Mouse (Mus musculus): ENCODE results near the gene Rprd1b.

Rprd1b gene

DNA sequence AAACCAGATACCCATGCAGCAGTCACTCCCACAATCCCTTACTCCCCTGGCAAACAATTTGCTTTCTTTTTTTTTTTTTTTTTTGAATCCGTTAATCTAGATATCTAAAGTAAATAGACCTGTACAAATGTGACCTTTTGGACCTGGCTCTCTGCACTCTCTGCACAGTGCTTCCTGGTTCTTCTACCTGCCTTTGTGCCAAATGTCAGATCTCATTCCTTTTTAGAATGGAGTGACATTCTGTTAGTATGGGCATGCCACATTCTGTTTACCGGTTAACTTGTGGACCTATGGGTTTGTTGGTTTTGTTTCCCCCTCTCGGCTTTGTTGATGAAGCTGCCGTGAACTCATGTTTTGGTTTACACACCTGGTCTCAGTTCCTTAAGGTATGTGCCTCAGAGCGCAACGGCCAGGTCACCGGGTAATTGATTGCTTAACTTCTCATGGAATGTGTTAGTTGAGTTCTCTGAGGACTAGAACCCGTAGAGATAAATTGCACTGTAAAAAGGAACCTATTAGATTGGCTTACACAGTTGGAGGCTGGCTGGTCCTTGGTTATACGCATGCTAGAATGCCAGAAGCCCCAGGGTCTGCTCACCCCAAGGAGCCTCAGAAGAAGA lies 52.4 kb downstream of the Rprd1b start:
- no peak for DNase-seq (ENCODE audit: inconsistent ontology term)

- no peak for DNase-seq (ENCODE audit: inconsistent ontology term)
Observed at GRCm38 (mm10) chr2:158084486-158084885, 56.2 kb downstream of the Rprd1b start.

DNA sequence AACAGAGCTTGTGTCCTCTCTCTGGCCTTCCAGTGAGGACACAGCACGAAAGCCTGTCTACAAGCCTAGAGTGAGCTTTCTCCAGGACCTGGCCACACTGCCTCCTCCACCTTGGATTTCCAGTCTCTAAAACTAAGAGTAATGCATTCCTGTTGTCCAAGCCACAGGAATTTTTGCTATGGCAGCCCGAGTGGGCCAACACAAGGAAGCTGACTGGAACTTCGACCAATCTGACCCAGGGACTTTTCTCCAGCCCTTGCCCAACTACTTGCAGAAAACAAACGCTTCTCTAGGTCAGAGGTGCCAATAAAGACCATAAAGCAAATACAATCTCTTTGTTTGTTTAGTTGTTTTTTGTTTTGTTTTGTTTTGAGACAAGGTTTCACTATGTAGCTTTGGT lies 61.8 kb downstream of the Rprd1b start:
- peak; percentile 34 for DNase-seq (ENCODE audit: inconsistent ontology term)

DNA sequence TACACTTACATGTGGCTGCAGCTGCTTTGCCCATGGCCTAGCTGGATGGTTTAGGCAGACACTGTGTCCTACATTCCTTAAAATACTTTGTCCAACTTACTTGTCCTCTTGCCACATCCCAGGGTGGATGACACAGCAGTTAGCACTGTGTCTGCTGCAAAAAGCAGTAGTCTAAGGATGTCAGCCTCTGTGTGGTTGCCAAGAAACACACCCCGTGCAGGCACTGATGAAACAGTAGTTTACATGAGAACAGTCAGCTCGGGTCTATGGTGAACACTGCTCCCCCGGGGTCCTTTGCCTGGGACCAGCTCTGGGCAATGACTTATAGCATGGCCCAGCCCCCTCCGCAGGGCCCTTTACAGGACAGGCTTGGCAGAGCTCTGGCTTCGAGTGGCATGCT lies 65.0 kb downstream of the Rprd1b start:
- peak; percentile 66 for DNase-seq (ENCODE audit: inconsistent ontology term)

DNA sequence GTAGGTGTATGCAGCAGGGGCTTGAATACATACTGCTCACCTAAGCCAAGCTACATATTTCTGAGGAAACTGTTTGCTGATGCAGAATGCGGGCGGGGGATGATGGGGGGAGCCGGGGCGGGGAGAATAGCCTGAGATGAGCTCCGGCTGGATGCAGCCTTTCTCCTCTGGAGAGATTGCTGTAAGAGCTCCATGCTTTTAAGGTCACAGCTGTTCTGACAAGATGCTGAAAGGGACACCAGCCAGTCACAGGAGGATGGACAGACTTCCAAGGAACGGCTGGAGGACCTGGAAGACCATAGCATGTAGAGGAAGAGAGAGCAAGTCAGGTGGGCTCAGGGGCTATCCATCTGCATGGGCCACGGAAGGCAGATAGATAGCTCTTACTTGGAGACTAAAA lies 66.0 kb downstream of the Rprd1b start:
- no peak for DNase-seq (ENCODE audit: inconsistent ontology term)

DNA sequence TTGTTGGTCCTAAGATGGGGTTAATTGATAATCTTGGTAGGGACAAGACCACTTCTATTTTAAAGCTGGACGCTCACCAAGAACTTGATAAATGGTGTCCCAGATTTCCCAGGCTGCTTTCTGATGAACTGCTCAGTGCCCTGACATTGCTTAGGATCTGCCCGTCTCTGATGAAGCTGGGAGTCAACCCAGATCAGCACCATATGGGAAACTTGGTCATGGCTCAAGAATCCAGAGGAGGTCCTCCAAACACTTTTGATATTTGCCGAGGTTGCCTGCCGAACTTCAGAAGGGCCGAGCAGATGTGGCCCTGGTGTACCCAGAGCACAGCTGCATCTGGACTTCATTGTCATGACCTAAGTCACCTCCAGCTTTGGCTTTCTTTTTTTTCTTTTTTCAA lies 66.5 kb downstream of the Rprd1b start:
- no peak for DNase-seq (ENCODE audit: inconsistent ontology term)

DNA sequence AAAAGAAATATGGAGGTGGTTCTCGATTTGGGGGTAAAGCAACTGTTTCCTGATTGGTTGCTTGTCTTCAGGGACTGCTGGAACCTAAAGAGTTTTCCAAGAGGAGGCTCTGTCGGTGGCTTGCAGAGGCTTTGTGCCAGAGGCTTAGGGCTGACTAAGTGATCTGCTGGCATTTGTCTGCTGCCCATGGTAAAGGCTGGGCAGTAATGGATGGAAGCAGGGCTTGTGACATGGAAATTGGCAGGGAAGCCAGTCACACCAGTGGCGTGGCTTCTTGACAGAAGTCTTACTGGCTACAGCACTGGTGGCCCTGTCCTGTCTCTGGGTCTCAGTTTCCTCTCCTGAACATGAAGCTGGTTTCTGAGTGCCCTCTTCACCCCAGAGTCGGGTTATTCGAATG lies 68.8 kb downstream of the Rprd1b start:
- no peak for DNase-seq (ENCODE audit: inconsistent ontology term)

DNA sequence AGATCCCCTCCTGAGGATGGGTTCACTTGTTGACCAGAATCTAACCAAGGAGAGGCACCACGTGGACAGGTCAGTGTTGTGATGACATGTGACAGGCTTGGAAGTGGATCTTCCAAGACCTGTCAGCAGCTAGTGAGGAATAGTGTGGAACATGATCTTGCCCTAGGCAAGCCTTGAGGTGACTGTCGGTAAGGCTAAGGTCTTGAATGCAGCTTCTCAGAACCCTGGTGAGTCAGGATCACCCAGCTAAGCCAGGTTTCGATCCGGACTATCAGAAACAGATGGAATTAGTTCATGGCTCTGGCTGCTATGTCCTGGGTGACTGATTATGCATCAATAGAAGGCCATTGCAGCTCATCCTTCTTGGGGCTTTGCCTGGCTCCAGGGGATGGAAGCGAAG lies 70.4 kb downstream of the Rprd1b start:
- no peak for DNase-seq (ENCODE audit: inconsistent ontology term)

DNA sequence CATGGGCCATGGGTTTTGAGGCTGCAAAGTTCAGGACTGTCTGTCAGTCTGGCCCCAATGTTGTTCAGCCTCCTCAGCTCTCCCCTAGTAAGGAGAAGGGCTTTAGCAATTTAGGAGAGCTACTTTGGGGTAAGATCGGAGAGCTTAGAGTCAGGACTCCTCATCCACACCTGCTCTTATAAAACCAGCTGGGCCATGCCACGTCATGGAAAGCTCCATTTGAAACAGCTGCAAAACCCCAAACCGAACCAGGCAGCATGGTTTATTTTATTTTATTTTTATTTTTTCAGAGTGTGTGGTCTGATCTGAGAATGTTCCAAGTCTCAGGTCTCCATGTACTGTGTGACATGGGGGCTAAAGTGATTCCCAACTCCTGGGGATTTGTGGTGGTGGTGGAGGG lies 71.2 kb downstream of the Rprd1b start:
- no peak for DNase-seq (ENCODE audit: inconsistent ontology term)

- DNase-seq (ENCODE audit: inconsistent ontology term) = peak; percentile 37
Observed at GRCm38 (mm10) chr2:158101768-158102167, 73.5 kb downstream of the Rprd1b start.

DNA sequence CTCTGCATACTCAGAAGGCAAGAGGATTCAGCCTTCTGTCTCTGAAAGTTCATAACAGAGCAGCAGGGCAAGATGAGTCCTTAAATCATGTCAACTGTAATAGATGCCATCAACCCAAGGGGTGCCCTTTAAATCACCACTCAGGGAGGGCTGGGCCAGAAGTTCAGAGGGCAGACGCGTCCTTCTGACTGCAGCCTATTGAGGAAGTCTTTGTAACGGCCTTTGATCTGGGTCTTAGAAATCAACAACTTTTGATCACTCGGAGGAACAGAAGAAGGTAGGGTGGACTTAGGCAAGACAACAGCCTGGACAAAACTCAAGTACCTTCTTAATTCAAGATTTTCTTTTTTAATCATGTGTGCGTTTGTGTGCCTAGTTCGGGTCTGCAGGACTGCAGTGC lies 76.7 kb downstream of the Rprd1b start:
- DNase-seq (ENCODE audit: inconsistent ontology term) = no peak

DNA sequence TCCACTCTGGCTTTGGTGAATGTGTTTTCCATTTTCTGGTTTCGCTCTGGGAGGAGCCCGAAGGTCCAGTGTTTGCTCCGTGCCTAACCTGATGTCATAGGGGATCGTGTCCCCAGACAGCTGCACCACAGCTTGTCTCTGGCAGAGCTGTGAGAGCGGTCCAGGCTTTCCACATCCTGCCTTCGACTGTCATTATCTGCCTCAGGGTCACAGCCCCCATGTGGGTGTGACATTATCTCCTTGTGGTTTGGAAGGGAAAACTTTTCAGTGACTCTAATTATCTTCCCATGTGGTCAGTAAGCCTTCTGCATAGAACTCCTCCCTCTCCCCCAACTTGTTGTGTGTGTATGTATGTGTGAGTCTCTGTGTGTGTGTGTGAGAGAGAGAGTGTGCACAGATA lies 77.3 kb downstream of the Rprd1b start:
- no peak for DNase-seq (ENCODE audit: inconsistent ontology term)

DNA sequence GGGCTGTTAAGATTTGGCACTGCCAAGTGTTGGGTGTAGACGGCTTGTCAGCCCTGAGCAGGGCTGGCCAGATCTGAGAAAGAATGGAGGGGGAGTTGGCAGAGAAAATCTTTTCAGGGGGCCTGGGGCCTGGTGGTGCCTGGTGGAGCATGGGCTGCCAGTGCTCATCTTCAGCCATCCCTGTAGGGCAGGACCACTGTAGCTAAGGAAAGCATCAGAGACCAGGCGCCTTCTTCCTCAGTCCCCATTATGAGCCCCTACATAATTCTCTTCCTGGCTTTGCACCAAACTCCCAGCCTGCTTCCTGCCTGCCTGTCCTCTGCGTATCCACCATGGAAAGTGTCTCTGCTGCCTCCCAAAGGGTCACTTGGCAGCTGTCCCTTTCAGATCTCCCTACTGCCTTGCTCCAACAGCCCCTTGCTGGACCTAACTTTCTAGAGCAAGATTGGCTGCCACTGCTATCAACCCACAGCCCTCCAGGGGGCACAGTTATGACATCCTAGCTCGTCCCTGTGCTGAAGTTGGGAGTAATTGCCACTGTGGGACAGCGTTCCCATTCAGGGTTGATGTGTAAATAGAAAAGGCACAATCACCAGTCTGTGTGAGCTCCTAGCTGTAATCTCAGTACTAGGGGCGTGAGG lies 78.8 kb downstream of the Rprd1b start:
- peak; percentile 82 for DNase-seq (ENCODE audit: inconsistent ontology term)

GRCm38 (mm10) chr2:158109516-158109915 lies 81.2 kb downstream of the Rprd1b start:
- no peak for DNase-seq (ENCODE audit: inconsistent ontology term)

GRCm38 (mm10) chr2:158113591-158114257 lies 85.4 kb downstream of the Rprd1b start:
- DNase-seq (ENCODE audit: inconsistent ontology term) = peak; percentile 90

DNA sequence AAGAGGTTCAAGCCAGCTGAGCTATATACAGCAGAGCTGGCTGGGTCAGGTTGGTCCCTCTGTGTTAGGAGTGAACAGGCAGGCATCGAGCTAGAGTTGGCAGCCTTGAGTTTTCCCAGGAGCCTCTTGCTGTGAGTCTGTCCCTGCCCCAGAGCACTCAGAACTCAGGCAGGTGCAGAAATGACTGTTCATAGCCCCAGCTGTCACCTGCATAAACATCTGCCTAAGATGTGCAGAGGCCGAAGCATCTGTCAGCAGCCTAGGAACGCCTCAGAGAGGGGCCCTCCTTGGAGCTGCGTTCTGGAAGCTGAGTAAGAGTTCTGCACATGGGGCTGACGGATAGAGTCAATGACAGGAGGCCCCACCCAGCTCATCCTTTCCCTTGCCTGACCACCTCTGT lies 86.6 kb downstream of the Rprd1b start:
- DNase-seq (ENCODE audit: inconsistent ontology term) = no peak

GRCm38 (mm10) chr2:158115838-158116453 lies 87.6 kb downstream of the Rprd1b start:
- DNase-seq (ENCODE audit: inconsistent ontology term) = no peak

- DNase-seq (ENCODE audit: inconsistent ontology term) = no peak
Observed at GRCm38 (mm10) chr2:158116653-158117052, 88.4 kb downstream of the Rprd1b start.

DNA sequence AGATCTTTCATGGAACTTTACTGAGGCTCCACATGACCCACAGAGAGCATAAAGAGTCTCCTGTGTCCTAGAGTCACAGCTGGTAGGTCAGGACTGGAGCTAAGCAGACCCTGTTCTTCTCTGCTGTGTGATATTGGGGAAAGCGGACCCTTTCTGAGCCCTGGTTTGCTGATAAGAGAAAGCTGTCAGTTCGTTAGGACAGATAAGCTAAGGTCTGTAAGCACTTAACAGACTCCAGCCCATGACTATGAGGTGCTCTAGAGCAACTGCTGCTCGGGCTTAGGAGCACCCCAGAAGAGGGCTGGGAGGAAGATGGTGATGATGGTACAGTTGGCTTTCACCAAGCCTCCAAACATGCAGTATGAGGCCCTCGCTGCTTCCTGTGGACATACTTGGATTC lies 90.8 kb downstream of the Rprd1b start:
- DNase-seq (ENCODE audit: inconsistent ontology term) = no peak

DNA sequence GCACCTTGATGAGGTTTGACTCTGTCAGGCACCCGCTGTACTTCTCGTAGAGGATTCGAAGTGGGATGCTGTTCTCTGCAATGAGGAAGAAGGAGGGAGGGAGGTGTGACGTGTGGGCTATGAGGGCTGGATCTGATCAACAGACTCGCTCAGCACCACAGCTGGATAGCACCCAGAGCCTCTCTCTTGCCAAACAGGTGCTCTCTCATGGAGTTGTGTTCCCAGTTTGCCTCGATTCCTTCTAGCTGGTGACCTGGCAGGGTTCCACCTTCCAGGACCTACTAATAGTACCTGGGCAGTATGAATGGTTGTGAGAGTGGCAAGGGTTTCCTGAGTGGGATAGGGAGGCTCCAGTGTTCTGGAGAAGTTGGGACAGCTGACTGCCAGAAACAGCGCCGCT lies 91.9 kb downstream of the Rprd1b start:
- no peak for DNase-seq (ENCODE audit: inconsistent ontology term)

- DNase-seq (ENCODE audit: inconsistent ontology term) = no peak
Observed at GRCm38 (mm10) chr2:158120868-158121267, 92.6 kb downstream of the Rprd1b start.

DNA sequence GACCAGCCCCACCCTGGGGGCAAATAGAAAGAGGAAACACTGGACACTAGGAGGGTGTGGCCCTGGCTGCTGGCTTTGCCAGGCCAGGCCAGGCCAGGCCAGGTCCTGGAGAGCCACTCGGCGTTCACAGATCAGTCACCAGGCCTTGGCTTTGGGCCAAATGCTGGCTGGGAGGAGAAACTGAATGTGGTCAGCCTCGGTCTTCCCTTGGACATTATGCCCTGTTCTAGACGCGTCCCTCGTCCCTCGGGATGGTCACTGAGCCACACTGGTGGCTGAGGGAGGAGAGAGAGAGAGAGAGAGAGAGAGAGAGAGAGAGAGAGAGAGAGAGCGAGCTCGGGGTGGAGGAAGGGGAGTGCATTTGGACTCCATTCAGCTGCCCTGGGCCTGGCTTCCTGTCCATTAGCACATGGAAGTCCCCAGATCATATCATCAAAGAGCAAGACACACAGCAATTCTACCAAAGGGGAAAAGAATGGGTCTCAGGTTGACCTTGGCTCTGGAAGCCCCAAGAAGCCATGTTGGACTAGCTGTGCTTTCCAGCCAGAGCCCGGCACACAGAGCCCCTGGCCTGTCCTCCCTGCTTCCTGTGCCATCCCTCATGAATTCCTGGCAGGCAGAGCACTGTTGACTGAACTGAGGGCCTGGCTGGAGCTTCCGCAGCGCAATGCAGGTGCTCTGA lies 93.5 kb downstream of the Rprd1b start:
- DNase-seq (ENCODE audit: inconsistent ontology term) = peak; percentile 84

Data from Muller cell, postnatal 12 days (primary cell).